Mouse (Mus musculus) MEL (cell line): ENCODE measurements around the gene Ess2. TPM values are rescaled to one million over a fixed set of nuclear protein-coding genes. Genes with fewer than 3 reads are reported as not detected.

Experiments
- DNase-seq: peaks from one replicate; pipeline ENCODE4 v3.0.0; 2011; ENCODE audit warnings: low read depth, low spot score
- H3K27ac ChIP-seq: 2 replicates; pipeline ENCODE4 v1.5.1; 2012; ENCODE audit warnings: low read depth, mild to moderate bottlenecking, control low read depth, low read length, moderate library complexity; ENCODE audit not compliant: control insufficient read depth
- H3K27me3 ChIP-seq, 2 experiments: fragments of 150-350 bp in 1 of 2; sonication (generic) in 1 of 2; 2 replicates each; pipeline ENCODE4 v1.6.1; 2012; ENCODE audit warnings: low read length in 2 of 2, mild to moderate bottlenecking in 2 of 2, improper control_type of control experiment in 1 of 2, moderate library complexity in 1 of 2; ENCODE audit not compliant: insufficient read depth in 2 of 2, control insufficient read depth in 1 of 2
- H3K36me3 ChIP-seq, 2 experiments: 2 replicates each; pipeline ENCODE4 v1.6.1; 2012 to 2014; ENCODE audit warnings: low read length in 2 of 2, improper control_type of control experiment in 1 of 2, inconsistent platforms in 1 of 2, mild to moderate bottlenecking in 1 of 2; ENCODE audit not compliant: insufficient read depth in 2 of 2, control insufficient read depth in 1 of 2
- H3K4me1 ChIP-seq, 2 experiments: fragments of 150-350 bp in 1 of 2; sonication (generic) in 1 of 2; 2 replicates each; pipeline ENCODE4 v1.6.1; 2012; ENCODE audit warnings: low read length in 2 of 2, improper control_type of control experiment in 1 of 2, mild to moderate bottlenecking in 1 of 2; ENCODE audit not compliant: insufficient read depth in 2 of 2, control insufficient read depth in 1 of 2
- H3K4me3 ChIP-seq, 2 experiments: fragments of 150-350 bp in 1 of 2; sonication (generic) in 1 of 2; 2 replicates each; pipeline ENCODE4 v1.5.1; 2012; ENCODE audit warnings: low read depth in 2 of 2, low read length in 2 of 2, mild to moderate bottlenecking in 2 of 2, moderate library complexity in 2 of 2, control low read depth in 1 of 2, improper control_type of control experiment in 1 of 2; ENCODE audit not compliant: control insufficient read depth in 1 of 2, insufficient read depth in 1 of 2
- H3K79me2 ChIP-seq: 2 replicates; pipeline ENCODE4 v1.6.1; 2012; ENCODE audit warnings: mild to moderate bottlenecking, low read length, moderate library complexity; ENCODE audit not compliant: control insufficient read depth, poor library complexity, insufficient read depth
- H3K9ac ChIP-seq: 2 replicates; pipeline ENCODE4 v1.6.1; 2012; ENCODE audit warnings: low read depth, mild to moderate bottlenecking, control low read depth, low read length, moderate library complexity; ENCODE audit not compliant: control insufficient read depth, poor library complexity, severe bottlenecking
- H3K9me3 ChIP-seq: fragments of 150-350 bp; sonication (generic); replicated peaks from 2 replicates; pipeline ENCODE4 v1.6.1; 2012; ENCODE audit warnings: mild to moderate bottlenecking, low read length, improper control_type of control experiment, moderate library complexity; ENCODE audit not compliant: insufficient read depth
- BHLHE40 ChIP-seq: IDR thresholded peaks from 2 replicates; pipeline ENCODE4 v1.6.1; 2012; ENCODE audit warnings: low read depth, mild to moderate bottlenecking, inconsistent platforms, low read length, improper control_type of control experiment, borderline replicate concordance
- CHD2 ChIP-seq: IDR thresholded peaks from 2 replicates; pipeline ENCODE4 v1.6.1; 2011; ENCODE audit warnings: low read length, improper control_type of control experiment
- E2F4 ChIP-seq: IDR thresholded peaks from 2 replicates; pipeline ENCODE4 v1.6.1; 2011; ENCODE audit warnings: low read depth, low read length, improper control_type of control experiment, borderline replicate concordance
- ELF1 ChIP-seq: IDR thresholded peaks from 2 replicates; pipeline ENCODE4 v1.6.1; 2014; ENCODE audit warnings: low read depth, mild to moderate bottlenecking, inconsistent platforms, low read length, improper control_type of control experiment, moderate library complexity
- EP300 ChIP-seq, 2 experiments: IDR thresholded peaks; 2 replicates each; pipeline ENCODE4 v1.6.1; 2011; ENCODE audit warnings: improper control_type of control experiment in 2 of 2, low read length in 2 of 2, low read depth in 1 of 2, mild to moderate bottlenecking in 1 of 2
- GATA1 ChIP-seq: IDR thresholded peaks from 2 replicates; pipeline ENCODE4 v1.6.1; 2011; ENCODE audit warnings: low read depth, low read length, improper control_type of control experiment
- HCFC1 ChIP-seq: IDR thresholded peaks from 2 replicates; pipeline ENCODE4 v1.6.1; 2012; ENCODE audit warnings: low read depth, mild to moderate bottlenecking, inconsistent platforms, low read length, improper control_type of control experiment, moderate library complexity
- JUND ChIP-seq: IDR thresholded peaks from 2 replicates; pipeline ENCODE4 v1.6.1; 2011; ENCODE audit warnings: low read depth, mild to moderate bottlenecking, improper control_type of control experiment, low read length
- KAT2A ChIP-seq: conservative IDR thresholded peaks from 2 replicates; pipeline ENCODE4 v1.6.1; 2012; ENCODE audit warnings: low read depth, low read length, improper control_type of control experiment, inconsistent platforms
- MAX ChIP-seq: IDR thresholded peaks from 2 replicates; pipeline ENCODE4 v1.6.1; 2011; ENCODE audit warnings: low read length, improper control_type of control experiment
- MAZ ChIP-seq: IDR thresholded peaks from 2 replicates; pipeline ENCODE4 v1.6.1; 2012; ENCODE audit warnings: low read depth, mild to moderate bottlenecking, inconsistent platforms, low read length, improper control_type of control experiment
- MEF2A ChIP-seq: IDR thresholded peaks from 2 replicates; pipeline ENCODE4 v1.6.1; 2014; ENCODE audit warnings: low read depth, mild to moderate bottlenecking, inconsistent platforms, low read length, improper control_type of control experiment; ENCODE audit not compliant: poor library complexity, insufficient replicate concordance, severe bottlenecking; ENCODE audit errors: extremely low read depth
- MYC ChIP-seq: IDR thresholded peaks from 2 replicates; pipeline ENCODE4 v1.6.1; 2011; ENCODE audit warnings: low read depth, mild to moderate bottlenecking, low read length, improper control_type of control experiment, moderate library complexity
- NELFE ChIP-seq: IDR thresholded peaks from 2 replicates; pipeline ENCODE4 v1.6.1; 2011; ENCODE audit warnings: low read depth, low read length, improper control_type of control experiment
- POLR2A ChIP-seq, 2 experiments: IDR thresholded peaks; 2 replicates each; pipeline ENCODE4 v1.6.1; 2011 to 2012; ENCODE audit warnings: low read length in 2 of 2, mild to moderate bottlenecking in 2 of 2, control low read depth in 1 of 2, improper control_type of control experiment in 1 of 2, low read depth in 1 of 2, moderate library complexity in 1 of 2; ENCODE audit not compliant: control insufficient read depth in 1 of 2, insufficient read depth in 1 of 2, poor library complexity in 1 of 2
- POLR2AphosphoS2 ChIP-seq: IDR thresholded peaks from 2 replicates; pipeline ENCODE4 v1.6.1; 2011; ENCODE audit warnings: low read length, improper control_type of control experiment
- POLR2AphosphoS5 ChIP-seq: IDR thresholded peaks from 2 replicates; pipeline ENCODE4 v1.6.1; 2012; ENCODE audit warnings: low read depth, borderline replicate concordance, mild to moderate bottlenecking, inconsistent platforms, low read length, moderate library complexity, mixed read lengths
- SIN3A ChIP-seq: IDR thresholded peaks from 2 replicates; pipeline ENCODE4 v1.6.1; 2012; ENCODE audit warnings: low read length, improper control_type of control experiment, inconsistent platforms
- SMC3 ChIP-seq: IDR thresholded peaks from 2 replicates; pipeline ENCODE4 v1.6.1; 2011; ENCODE audit warnings: low read depth, low read length, improper control_type of control experiment
- TAL1 ChIP-seq: IDR thresholded peaks from 2 replicates; pipeline ENCODE4 v1.6.1; 2012; ENCODE audit warnings: mild to moderate bottlenecking, inconsistent platforms, low read length, moderate library complexity, mixed read lengths
- TBP ChIP-seq: IDR thresholded peaks from 2 replicates; pipeline ENCODE4 v1.8.0; 2011; ENCODE audit warnings: low read depth, low read length, improper control_type of control experiment
- UBTF ChIP-seq: IDR thresholded peaks from 2 replicates; pipeline ENCODE4 v1.6.1; 2012; ENCODE audit warnings: low read depth, mild to moderate bottlenecking, inconsistent platforms, low read length, improper control_type of control experiment, moderate library complexity, borderline replicate concordance; ENCODE audit not compliant: insufficient read depth
- USF1 ChIP-seq: IDR thresholded peaks from 2 replicates; pipeline ENCODE4 v1.6.1; 2014; ENCODE audit warnings: low read depth, mild to moderate bottlenecking, inconsistent platforms, low read length, improper control_type of control experiment, moderate library complexity
- USF2 ChIP-seq, 2 experiments: IDR thresholded peaks; 2 replicates each; pipeline ENCODE4 v1.6.1; 2011 to 2012; ENCODE audit warnings: improper control_type of control experiment in 2 of 2, low read length in 2 of 2, borderline replicate concordance in 1 of 2, inconsistent platforms in 1 of 2, low read depth in 1 of 2, mild to moderate bottlenecking in 1 of 2; ENCODE audit not compliant: insufficient read depth in 1 of 2
- ZC3H11A ChIP-seq: IDR thresholded peaks from 2 replicates; pipeline ENCODE4 v1.6.1; 2012; ENCODE audit warnings: low read depth, mild to moderate bottlenecking, inconsistent platforms, low read length, improper control_type of control experiment
- ZMIZ1 ChIP-seq: IDR thresholded peaks from 2 replicates; pipeline ENCODE4 v1.6.1; 2012; ENCODE audit warnings: low read depth, mild to moderate bottlenecking, inconsistent platforms, low read length, improper control_type of control experiment, moderate library complexity
- ZNF384 ChIP-seq: IDR thresholded peaks from 2 replicates; pipeline ENCODE4 v1.6.1; 2012; ENCODE audit warnings: low read depth, mild to moderate bottlenecking, inconsistent platforms, low read length, improper control_type of control experiment
- polyA plus RNA-seq, 2 experiments: library from polyadenylated mRNA; stranded (reverse) in 1 of 2; unstranded in 1 of 2; fragments of >175 nt in 1 of 2; fragments of >200 nt in 1 of 2; gene quantifications; 2 replicates each; pipeline versions ENCODE4 v1.2.1 to v1.2.4; 2012; ENCODE audit warnings: low replicate concordance in 2 of 2, low read depth in 1 of 2; ENCODE audit not compliant: insufficient read length in 2 of 2, insufficient read depth in 1 of 2, missing spikeins in 1 of 2
- total RNA-seq: library from RNA; depleted of rRNA; stranded (reverse); fragments of 300-350 nt; gene quantifications from 2 replicates; pipeline ENCODE4 v1.2.3, GENCODE M21; 2012

Gene Ess2
- total and polyA plus RNA-seq, 3 experiments = 21.7 to 26.8 TPM; not detected in 1

DNA sequence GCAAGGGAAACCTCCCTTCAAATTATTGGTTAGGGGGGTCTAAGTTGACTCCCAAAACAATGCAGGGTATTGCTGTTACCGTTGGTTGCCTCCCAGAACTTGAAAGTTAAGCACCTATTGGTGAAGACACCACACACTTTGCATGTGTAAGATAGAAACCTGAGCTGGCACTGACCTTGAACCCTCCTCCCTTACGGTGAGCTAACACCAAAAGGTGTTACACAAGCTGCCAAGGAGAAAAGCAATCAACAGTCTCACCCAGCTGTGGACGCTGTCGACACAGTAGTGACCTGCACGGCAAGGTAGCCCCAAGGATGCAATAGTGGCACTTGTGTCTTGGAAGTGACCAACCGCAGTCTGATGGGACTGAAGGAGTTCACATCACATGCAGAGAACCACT is 27.0 kb downstream of the Ess2 start:
- H3K27me3 ChIP-seq = no peaks in the 10 kb centered on the region
- TF ChIP-seq POLR2A (IDR thresholded peaks at IDR 0.05; ENCODE audit: control insufficient read depth in 1 of 2, insufficient read depth in 1 of 2, low read depth in 1 of 2, low read length in 2 of 2, poor library complexity in 1 of 2) (no peak), MAZ (no peak), MEF2A (no peak), ZC3H11A (no peak), JUND (no peak), UBTF (no peak), HCFC1 (no peak), EP300 (IDR thresholded peaks at IDR 0.05; ENCODE audit: low read depth in 1 of 2, low read length in 2 of 2) (no peak), MYC (no peak), POLR2AphosphoS2 (no peak), TBP (no peak), TAL1 (no peak)
- TF ChIP-seq, all 39 proteins: peak for 0
- peaks cover 0 to 4% of the 10 kb centered on the region in 2 experiments; a peak in 1 of 4 replicates for H3K4me1 ChIP-seq
- H3K4me3 ChIP-seq = no peak overlapping the region
- no peak for DNase-seq
- H3K36me3 ChIP-seq = peaks cover 0 to 4% of the 10 kb centered on the region in 2 experiments; a peak in 3 of 4 replicates
- H3K79me2 ChIP-seq = peaks cover 43% of the 10 kb centered on the region
- no peak overlapping the region for H3K27ac ChIP-seq
- H3K9me3 ChIP-seq = no peaks in the 10 kb centered on the region
- H3K9ac ChIP-seq = no peak overlapping the region

DNA sequence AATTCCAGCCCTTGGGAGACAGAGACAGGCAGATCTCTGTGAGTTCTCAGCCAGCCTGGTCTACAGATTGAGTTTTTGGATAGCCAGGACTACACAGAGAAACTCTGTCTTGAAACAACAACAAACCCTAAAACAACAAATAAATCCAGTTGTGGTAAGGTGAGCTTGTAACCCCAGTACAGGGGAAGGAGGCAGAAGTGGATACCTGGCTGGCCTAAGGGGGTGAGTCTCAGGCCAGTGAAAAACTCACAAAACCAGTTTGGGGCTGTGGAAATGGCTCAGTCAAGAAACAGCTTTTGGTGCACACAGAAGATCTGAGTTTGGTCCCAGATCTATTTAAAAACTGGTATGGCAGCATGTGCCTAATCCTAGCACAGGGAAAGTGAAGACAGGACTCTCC is 29.0 kb downstream of the Ess2 start:
- no peak for TF ChIP-seq ELF1
- no peak for TF ChIP-seq BHLHE40
- TF ChIP-seq ZNF384 = no peak
- no peak for TF ChIP-seq POLR2AphosphoS5
- no peak for TF ChIP-seq SIN3A
- TF ChIP-seq E2F4 = no peak
- TF ChIP-seq CHD2 = no peak
- TF ChIP-seq USF1 = no peak
- TF ChIP-seq ZMIZ1 = no peak
- TF ChIP-seq NELFE = no peak
- no peak for TF ChIP-seq GATA1
- TF ChIP-seq EP300 (IDR thresholded peaks at IDR 0.05; ENCODE audit: low read depth in 1 of 2, low read length in 2 of 2) = no peak
- TF ChIP-seq MAX = no peak
- TF ChIP-seq TBP = no peak
- no peak for TF ChIP-seq KAT2A
- TF ChIP-seq SMC3 = no peak
- no peak for TF ChIP-seq USF2 (IDR thresholded peaks at IDR 0.05; ENCODE audit: borderline replicate concordance in 1 of 2, insufficient read depth in 1 of 2, low read depth in 1 of 2, low read length in 2 of 2)
- TF ChIP-seq, all 39 proteins: peak for 0
- H3K27me3 ChIP-seq = no peaks in the 10 kb centered on the region
- H3K9ac ChIP-seq = no peak overlapping the region
- peaks cover 0 to 4% of the 10 kb centered on the region in 2 experiments; a peak in 1 of 4 replicates for H3K4me1 ChIP-seq
- H3K27ac ChIP-seq = no peak overlapping the region
- no peak for DNase-seq
- H3K36me3 ChIP-seq = peaks cover 0 to 3% of the 10 kb centered on the region in 2 experiments; a peak in 3 of 4 replicates
- peaks cover 43% of the 10 kb centered on the region for H3K79me2 ChIP-seq
- H3K9me3 ChIP-seq = no peaks in the 10 kb centered on the region
- H3K4me3 ChIP-seq = no peak overlapping the region
